ENCODE assay signal across 12 mouse cellular contexts in genomic region chr5:24913656-24914055, GRCm38 (mm10).
"Had no signal": no experiment of that assay in that cellular context is flagged by ENCODE, and none has a peak within 500 bp of the region (broad histone marks: within the 10 kb centered on the region; RNA-seq: fewer than 3 reads in every experiment).

No protein-coding gene starts in this region.

- ATAC-seq: midbrain, embryonic 16.5 days had no signal

- DNase-seq: lung, adult 18-20 months; lung, embryonic 14.5 days; lung, postnatal 10 days; lung, postnatal 4 days; midbrain, embryonic 14.5 days; right cerebral cortex, postnatal 14 days; right cerebral cortex, postnatal 4 days; spleen, adult 18-20 months; thymus, adult 18-20 months; thymus, postnatal 14 days; thymus, postnatal 36 days had no signal
